Mouse (Mus musculus): ENCODE measurements around the gene Gm10097. TPM values are rescaled to one million over a fixed set of nuclear protein-coding genes. Genes with fewer than 3 reads are reported as not detected.

Gene Gm10097
- polyA plus RNA-seq, 1 experiment = 0.04 TPM

- no peak for TF ChIP-seq MAX (IDR thresholded peaks at IDR 0.05; ENCODE audit: low read depth)
- no peak for TF ChIP-seq MYOD1 (IDR thresholded peaks at IDR 0.05; ENCODE audit: control insufficient read depth in 1 of 3, insufficient read length in 2 of 3, low read depth in 2 of 3)
- no peak for TF ChIP-seq MYOG (IDR thresholded peaks at IDR 0.05; ENCODE audit: control insufficient read depth in 1 of 3, insufficient read depth in 1 of 3, insufficient read length in 2 of 3, low read depth in 2 of 3)
- Histone ChIP-seq H3K4me2 (ENCODE audit: low read depth) (no peak overlapping the region), H3K27me3 (ENCODE audit: control insufficient read depth, insufficient read depth, insufficient read length) (no peaks in the 10 kb centered on the region), H3K36me3 (ENCODE audit: control insufficient read depth, insufficient read depth) (peaks cover 47% of the 10 kb centered on the region), H3K4me3 (no peak overlapping the region), H3K79me2 (ENCODE audit: control insufficient read depth, insufficient read depth) (no peaks in the 10 kb centered on the region), H3ac (ENCODE audit: control insufficient read depth, insufficient read length) (no peak overlapping the region)
Observed at GRCm38 (mm10) chr10:5096996-5097753, 28.2 kb downstream of the Gm10097 start.

DNA sequence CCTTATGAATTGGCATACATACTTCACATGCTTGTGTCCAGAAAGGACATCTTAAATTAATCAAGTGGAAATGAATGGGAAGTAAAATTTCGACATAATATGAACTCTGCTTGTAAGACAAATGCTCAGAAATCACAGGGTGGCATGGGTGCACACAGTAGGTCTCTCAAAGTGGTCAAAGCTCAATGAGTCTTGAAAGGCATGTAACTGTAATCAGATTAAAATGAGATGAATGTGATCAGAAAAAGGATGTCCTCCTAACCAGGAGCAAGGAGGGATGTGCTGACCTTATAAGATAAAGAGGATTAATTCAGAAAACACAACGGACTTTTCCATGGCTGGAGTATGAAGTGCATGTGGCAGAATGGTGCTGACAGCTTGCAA is 28.8 kb downstream of the Gm10097 start:
- H3ac ChIP-seq (ENCODE audit: control insufficient read depth, insufficient read length) = no peak overlapping the region
- no peak overlapping the region for H3K4me3 ChIP-seq
- no peaks in the 10 kb centered on the region for H3K27me3 ChIP-seq (ENCODE audit: control insufficient read depth, insufficient read depth, insufficient read length)
- H3K36me3 ChIP-seq (ENCODE audit: control insufficient read depth, insufficient read depth) = peaks cover 53% of the 10 kb centered on the region
- H3K4me2 ChIP-seq (ENCODE audit: low read depth) = no peak overlapping the region
- TF ChIP-seq SRF (IDR thresholded peaks at IDR 0.05; ENCODE audit: control insufficient read depth, insufficient read length, low read depth) (no peak), TCF12 (IDR thresholded peaks at IDR 0.05; ENCODE audit: insufficient read depth, poor library complexity, severe bottlenecking) (no peak), USF1 (IDR thresholded peaks at IDR 0.05; ENCODE audit: low read depth) (no peak), MYOD1 (IDR thresholded peaks at IDR 0.05; ENCODE audit: control insufficient read depth in 1 of 3, insufficient read length in 2 of 3, low read depth in 2 of 3) (no peak), REST (IDR thresholded peaks at IDR 0.05; ENCODE audit: insufficient read depth, insufficient read length) (no peak), E2F4 (IDR thresholded peaks at IDR 0.05; ENCODE audit: insufficient read depth) (no peak), CEBPB (IDR thresholded peaks at IDR 0.05; ENCODE audit: insufficient read depth, poor library complexity, severe bottlenecking) (no peak), POLR2A (IDR thresholded peaks at IDR 0.05; ENCODE audit: insufficient read length, low read depth) (no peak), TCF3 (IDR thresholded peaks at IDR 0.05; ENCODE audit: insufficient read length, low read depth) (no peak), POLR2AphosphoS2 (IDR thresholded peaks at IDR 0.05; ENCODE audit: insufficient read length, low read depth) (no peak), MAX (IDR thresholded peaks at IDR 0.05; ENCODE audit: low read depth) (no peak), MYOG (IDR thresholded peaks at IDR 0.05; ENCODE audit: control insufficient read depth in 1 of 3, insufficient read depth in 1 of 3, insufficient read length in 2 of 3, low read depth in 2 of 3) (no peak)
- H3K79me2 ChIP-seq (ENCODE audit: control insufficient read depth, insufficient read depth) = no peaks in the 10 kb centered on the region

DNA sequence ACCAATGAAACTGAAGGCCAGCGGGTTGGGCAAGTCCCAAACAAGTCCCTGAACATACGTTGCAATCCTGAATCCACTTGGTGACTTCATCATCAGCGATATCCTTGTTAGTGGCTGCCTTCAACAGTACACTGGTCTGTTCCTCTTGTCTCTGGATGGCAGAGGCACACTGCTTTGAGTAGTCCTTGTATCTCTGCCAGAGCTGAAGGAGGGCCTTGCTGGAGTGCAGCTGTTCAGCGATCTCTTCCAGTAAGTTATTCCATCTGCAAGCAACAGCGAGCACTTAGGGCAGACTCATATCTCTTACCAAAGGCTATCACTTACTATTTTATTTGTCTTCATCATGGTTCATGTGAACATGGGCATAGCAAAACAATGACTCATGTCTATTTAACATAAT is 41.8 kb downstream of the Gm10097 start:
- Histone ChIP-seq H3K27me3 (ENCODE audit: control insufficient read depth, insufficient read depth, insufficient read length) (no peaks in the 10 kb centered on the region), H3ac (ENCODE audit: control insufficient read depth, insufficient read length) (no peak overlapping the region), H3K4me2 (ENCODE audit: low read depth) (peak overlapping the region; percentile 53), H3K4me3 (no peak overlapping the region), H3K79me2 (ENCODE audit: control insufficient read depth, insufficient read depth) (no peaks in the 10 kb centered on the region), H3K36me3 (ENCODE audit: control insufficient read depth, insufficient read depth) (peaks cover 60% of the 10 kb centered on the region)
- TF ChIP-seq SRF (IDR thresholded peaks at IDR 0.05; ENCODE audit: control insufficient read depth, insufficient read length, low read depth) (peak; percentile 24), MYOG (IDR thresholded peaks at IDR 0.05; ENCODE audit: control insufficient read depth in 1 of 3, insufficient read depth in 1 of 3, insufficient read length in 2 of 3, low read depth in 2 of 3) (peak; percentile 27 to 93 (median 89)), TCF3 (IDR thresholded peaks at IDR 0.05; ENCODE audit: insufficient read length, low read depth) (peak; percentile 24), MAX (IDR thresholded peaks at IDR 0.05; ENCODE audit: low read depth) (no peak), POLR2A (IDR thresholded peaks at IDR 0.05; ENCODE audit: insufficient read length, low read depth) (peak; percentile 26), USF1 (IDR thresholded peaks at IDR 0.05; ENCODE audit: low read depth) (no peak), CEBPB (IDR thresholded peaks at IDR 0.05; ENCODE audit: insufficient read depth, poor library complexity, severe bottlenecking) (no peak), E2F4 (IDR thresholded peaks at IDR 0.05; ENCODE audit: insufficient read depth) (no peak), REST (IDR thresholded peaks at IDR 0.05; ENCODE audit: insufficient read depth, insufficient read length) (no peak), TCF12 (IDR thresholded peaks at IDR 0.05; ENCODE audit: insufficient read depth, poor library complexity, severe bottlenecking) (peak; percentile 63), POLR2AphosphoS2 (IDR thresholded peaks at IDR 0.05; ENCODE audit: insufficient read length, low read depth) (no peak), MYOD1 (IDR thresholded peaks at IDR 0.05; ENCODE audit: control insufficient read depth in 1 of 3, insufficient read length in 2 of 3, low read depth in 2 of 3) (peak; percentile 89 to 96 (median 93))

DNA sequence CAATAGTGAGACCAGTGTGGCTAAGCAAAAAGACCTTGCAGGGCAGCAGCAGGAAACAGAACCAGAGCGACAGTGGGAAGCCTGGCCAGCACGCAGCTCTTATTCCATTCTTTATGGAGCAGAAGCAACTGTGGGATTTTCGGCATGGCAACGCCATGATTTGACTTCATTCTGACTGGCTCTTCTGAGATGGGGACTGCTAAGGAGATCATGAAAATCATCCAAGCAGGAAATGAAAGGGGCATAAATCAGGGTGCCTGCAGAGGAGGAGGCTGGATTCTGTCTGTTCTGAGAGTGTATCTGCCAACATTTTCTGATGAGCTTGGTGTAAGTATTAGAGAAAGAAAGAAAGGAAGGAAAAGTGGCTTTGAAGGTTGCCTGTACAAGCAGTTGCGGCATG is 47.2 kb downstream of the Gm10097 start:
- no peak for TF ChIP-seq USF1 (IDR thresholded peaks at IDR 0.05; ENCODE audit: low read depth)
- TF ChIP-seq TCF3 (IDR thresholded peaks at IDR 0.05; ENCODE audit: insufficient read length, low read depth) = no peak
- H3K4me3 ChIP-seq = no peak overlapping the region
- H3K36me3 ChIP-seq (ENCODE audit: control insufficient read depth, insufficient read depth) = peaks cover 64% of the 10 kb centered on the region
- H3ac ChIP-seq (ENCODE audit: control insufficient read depth, insufficient read length) = no peak overlapping the region
- no peaks in the 10 kb centered on the region for H3K27me3 ChIP-seq (ENCODE audit: control insufficient read depth, insufficient read depth, insufficient read length)
- H3K4me2 ChIP-seq (ENCODE audit: low read depth) = no peak overlapping the region
- H3K79me2 ChIP-seq (ENCODE audit: control insufficient read depth, insufficient read depth) = no peaks in the 10 kb centered on the region

- no peak for TF ChIP-seq CEBPB (IDR thresholded peaks at IDR 0.05; ENCODE audit: insufficient read depth, poor library complexity, severe bottlenecking)
- Histone ChIP-seq H3K79me2 (ENCODE audit: control insufficient read depth, insufficient read depth) (no peaks in the 10 kb centered on the region), H3K27me3 (ENCODE audit: control insufficient read depth, insufficient read depth, insufficient read length) (no peaks in the 10 kb centered on the region), H3ac (ENCODE audit: control insufficient read depth, insufficient read length) (no peak overlapping the region), H3K4me2 (ENCODE audit: low read depth) (no peak overlapping the region), H3K36me3 (ENCODE audit: control insufficient read depth, insufficient read depth) (peaks cover 69% of the 10 kb centered on the region), H3K4me3 (no peak overlapping the region)
Observed at GRCm38 (mm10) chr10:5116720-5117119, 47.7 kb downstream of the Gm10097 start.
